ENCODE assay signal across 8 mouse cellular contexts in the genomic region with DNA sequence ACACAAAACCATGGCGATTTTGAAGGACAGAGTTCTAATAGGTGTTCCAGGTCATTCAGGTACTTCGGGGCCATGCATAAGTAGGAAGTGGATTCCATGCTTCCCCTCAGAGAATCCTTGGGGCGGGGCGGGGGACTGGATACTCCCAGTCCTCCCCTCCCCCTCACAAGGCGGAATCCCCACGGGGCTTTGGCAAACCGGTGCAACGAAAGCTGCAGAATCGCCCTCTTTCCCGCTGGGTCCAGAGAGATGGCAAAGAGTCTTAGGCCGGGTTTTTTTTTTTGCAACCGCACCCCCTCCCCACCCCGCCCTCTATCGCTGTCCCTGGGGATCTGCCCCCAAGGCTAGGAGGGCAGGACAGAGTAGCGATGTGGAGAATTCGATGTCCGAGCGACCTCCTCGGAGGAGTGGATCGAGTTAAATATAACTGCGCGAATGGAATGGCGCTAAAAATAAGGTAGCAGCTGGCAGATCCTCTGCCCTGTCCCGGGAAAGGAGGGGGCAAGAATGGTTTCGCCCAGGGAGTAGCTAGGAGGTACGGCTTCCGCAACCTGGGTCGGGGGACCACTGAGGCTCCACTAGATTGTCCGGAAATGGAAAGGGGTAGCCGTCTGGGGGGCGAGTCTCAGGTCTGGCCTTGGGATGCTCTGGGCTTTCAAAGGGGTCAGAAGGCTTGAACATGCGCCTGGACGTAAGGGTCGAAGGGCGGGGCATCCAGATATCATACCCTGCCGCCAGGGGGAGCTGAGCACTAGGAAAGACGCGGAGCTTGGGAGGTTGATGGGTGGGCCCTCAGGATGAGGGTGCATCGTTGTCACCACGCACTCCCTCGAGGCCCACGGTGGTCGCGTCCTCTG. TPM values are rescaled to one million over a fixed set of nuclear protein-coding genes. Genes with fewer than 3 reads are reported as not detected.
DNase-seq lines count a peak whose midpoint lies in the region; ATAC-seq and TF ChIP-seq lines count a peak whose summit lies in the region.

No protein-coding gene starts in this region.

- DNase-seq in kidney, adult 18-20 months: no peak
- DNase-seq in stomach, postnatal 0 days (ENCODE audit: low spot score): no peak
- no peak for DNase-seq in spleen, adult 18-20 months
- no peak for DNase-seq in right cerebral cortex, postnatal 25 days

- peaks cover 25% of the 10 kb centered on the region for H3K4me1 ChIP-seq in kidney, embryonic 15.5 days
- H3K4me1 ChIP-seq in cortical plate, adult 2 months (ENCODE audit: control insufficient read depth, insufficient read depth, low read length): no peaks in the 10 kb centered on the region
- peaks cover 5% of the 10 kb centered on the region; the same call in 1 of the 2 replicates for H3K4me1 ChIP-seq in heart, embryonic 11.5 days (ENCODE audit: control insufficient read depth, insufficient read depth, low read length)
- peaks cover 20% of the 10 kb centered on the region for H3K4me1 ChIP-seq in limb, embryonic 15.5 days
- no peaks in the 10 kb centered on the region for H3K4me1 ChIP-seq in stomach, postnatal 0 days (replicated peaks; ENCODE audit: control insufficient read depth, insufficient read depth)

- no peak for TF ChIP-seq POLR2A in cortical plate, adult 2 months (IDR thresholded peaks at IDR 0.05; ENCODE audit: extremely low read depth, insufficient read depth, low read length)

- H3K4me2 ChIP-seq in kidney, embryonic 15.5 days: no peak overlapping the region
- H3K4me2 ChIP-seq in heart, embryonic 11.5 days: peak overlapping the region; percentile 45
- peak overlapping the region; percentile 40; the same call in 1 of the 2 replicates for H3K4me2 ChIP-seq in limb, embryonic 15.5 days
- no peak overlapping the region for H3K4me2 ChIP-seq in stomach, postnatal 0 days (replicated peaks; ENCODE audit: low read depth)

- no peak overlapping the region for H3K27ac ChIP-seq in kidney, embryonic 15.5 days
- H3K27ac ChIP-seq in cortical plate, adult 2 months (ENCODE audit: insufficient read depth, low read length): no peak overlapping the region
- no peak overlapping the region for H3K27ac ChIP-seq in heart, embryonic 11.5 days (ENCODE audit: low read depth, low read length)
- H3K27ac ChIP-seq in limb, embryonic 15.5 days: no peak overlapping the region
- H3K27ac ChIP-seq in stomach, postnatal 0 days (replicated peaks): no peak overlapping the region

- H3K27me3 ChIP-seq in kidney, embryonic 15.5 days: peaks cover 91% of the 10 kb centered on the region
- peaks cover 79% of the 10 kb centered on the region for H3K27me3 ChIP-seq in heart, embryonic 11.5 days (ENCODE audit: control insufficient read depth, insufficient read depth, low read length)
- peaks cover 87% of the 10 kb centered on the region for H3K27me3 ChIP-seq in limb, embryonic 15.5 days
- H3K27me3 ChIP-seq in stomach, postnatal 0 days (ENCODE audit: control insufficient read depth, insufficient read depth, low read length): peaks cover 32% of the 10 kb centered on the region

- H3K9ac ChIP-seq in kidney, embryonic 15.5 days: no peak overlapping the region
- no peak overlapping the region for H3K9ac ChIP-seq in heart, embryonic 11.5 days (ENCODE audit: low read depth, low read length)
- H3K9ac ChIP-seq in limb, embryonic 15.5 days: no peak overlapping the region
- H3K9ac ChIP-seq in stomach, postnatal 0 days (ENCODE audit: low read length): no peak overlapping the region

- H3K9me3 ChIP-seq in kidney, embryonic 15.5 days (replicated peaks): no peaks in the 10 kb centered on the region
- no peaks in the 10 kb centered on the region for H3K9me3 ChIP-seq in heart, embryonic 11.5 days (replicated peaks; ENCODE audit: control insufficient read depth, low read length)
- no peaks in the 10 kb centered on the region for H3K9me3 ChIP-seq in limb, embryonic 15.5 days
- H3K9me3 ChIP-seq in stomach, postnatal 0 days (ENCODE audit: control insufficient read depth, low read length): no peaks in the 10 kb centered on the region

- H3K36me3 ChIP-seq in kidney, embryonic 15.5 days: no peaks in the 10 kb centered on the region
- H3K36me3 ChIP-seq in heart, embryonic 11.5 days (ENCODE audit: control insufficient read depth, insufficient read depth, low read length): no peaks in the 10 kb centered on the region
- H3K36me3 ChIP-seq in limb, embryonic 15.5 days: no peaks in the 10 kb centered on the region
- H3K36me3 ChIP-seq in stomach, postnatal 0 days (ENCODE audit: control insufficient read depth, insufficient read depth, low read length): no peaks in the 10 kb centered on the region

- ATAC-seq in kidney, embryonic 15.5 days (replicated peaks; ENCODE audit: low FRiP score): 0 out of 2 replicates have a peak, but pooled peaks have one; percentile 29
- ATAC-seq in heart, embryonic 11.5 days (replicated peaks; ENCODE audit: insufficient number of reproducible peaks, low FRiP score, low TSS enrichment): no peak
- no peak for ATAC-seq in limb, embryonic 15.5 days (ENCODE audit: insufficient number of reproducible peaks, low FRiP score, low TSS enrichment, low read depth)
- ATAC-seq in stomach, postnatal 0 days (ENCODE audit: low FRiP score, low TSS enrichment): no peak

- 2% methylated on average over 44 of the region's 44 CpGs for WGBS in kidney, embryonic 15.5 days
- 3% methylated on average over 44 of the region's 44 CpGs for WGBS in heart, embryonic 11.5 days (ENCODE audit: insufficient replicate concordance)
- 2% methylated on average over 44 of the region's 44 CpGs for WGBS in limb, embryonic 15.5 days
- 4% methylated on average over 44 of the region's 44 CpGs for WGBS in stomach, postnatal 0 days

- TF ChIP-seq CTCF in cortical plate, adult 2 months (IDR thresholded peaks at IDR 0.05; ENCODE audit: extremely low read depth, insufficient read depth, low read length): 0 out of 2 replicates have a peak, but pooled peaks have one; percentile 1
- TF ChIP-seq CTCF in stomach, postnatal 0 days (IDR thresholded peaks at IDR 0.05; ENCODE audit: low read depth): peak; percentile 57

- TF ChIP-seq EP300 in stomach, postnatal 0 days (optimal IDR thresholded peaks at IDR 0.05): no peak

- 0 out of 2 replicates have a peak overlapping the region, but pooled peaks have one; percentile 27 for H3K4me3 ChIP-seq in kidney, embryonic 15.5 days (replicated peaks)
- no peak overlapping the region for H3K4me3 ChIP-seq in cortical plate, adult 2 months (ENCODE audit: insufficient read depth, low read length)
- H3K4me3 ChIP-seq in heart, embryonic 11.5 days (ENCODE audit: low read depth, low read length): peak overlapping the region; percentile 39
- H3K4me3 ChIP-seq in limb, embryonic 15.5 days: 0 out of 2 replicates have a peak overlapping the region, but pooled peaks have one; percentile 10
- no peak overlapping the region for H3K4me3 ChIP-seq in stomach, postnatal 0 days (ENCODE audit: low read depth, low read length)

RNA-seq across cellular contexts. Expression of a gene that starts 5.8 kb away (rescaled TPM):
- polyA plus RNA-seq in kidney, embryonic 15.5 days (2015; fragmentation: Nextera tagmentation; extraction: Ambion mirVana): 0.15 and 0.17 TPM in 2 replicates
- polyA plus RNA-seq in cortical plate, adult 2 months (2012; rRNA removed): not detected in 2 replicates
- 0.13 and 0.17 TPM in 2 replicates for polyA plus RNA-seq in heart, embryonic 11.5 days (2014; fragmentation: Nextera tagmentation; extraction: Ambion mirVana)
- 0.72 and 1.1 TPM in 2 replicates for polyA plus RNA-seq in limb, embryonic 15.5 days (2015; fragmentation: Nextera tagmentation; extraction: Ambion mirVana)
- polyA plus RNA-seq in stomach, postnatal 0 days (2015; fragmentation: Nextera tagmentation; extraction: Ambion mirVana): 0.62 and 0.65 TPM in 2 replicates

Comparison
In these comparisons a context has a peak if more than half of its experiments do, and no peak if none do; other contexts are left out.
1. H3K4me2 ChIP-seq: peak in heart, embryonic 11.5 days (single experiment) and limb, embryonic 15.5 days (single experiment); none in kidney, embryonic 15.5 days (single experiment) and stomach, postnatal 0 days (single experiment).
2. H3K4me3 ChIP-seq: peak in kidney, embryonic 15.5 days (single experiment), heart, embryonic 11.5 days (single experiment) and limb, embryonic 15.5 days (single experiment); none in cortical plate, adult 2 months (single experiment) and stomach, postnatal 0 days (single experiment).